Mouse (Mus musculus) megakaryocyte, embryonic 14.5 days (primary cell): ENCODE measurements around the gene Gm20388. TPM values are rescaled to one million over a fixed set of nuclear protein-coding genes. Genes with fewer than 3 reads are reported as not detected.

ENCODE experiments used
- H3K27me3 ChIP-seq: replicated peaks from 2 replicates; pipeline ENCODE3; 2012; ENCODE audit warnings: inconsistent platforms
- H3K36me3 ChIP-seq: replicated peaks from 2 replicates; pipeline ENCODE3; 2012; ENCODE audit warnings: low read length, inconsistent platforms, mixed read lengths
- H3K4me1 ChIP-seq: 2 replicates; pipeline ENCODE4 v1.6.1; 2012; ENCODE audit warnings: inconsistent platforms
- H3K4me3 ChIP-seq: replicated peaks from 2 replicates; pipeline ENCODE3; 2012; ENCODE audit warnings: moderate library complexity, mild to moderate bottlenecking, inconsistent platforms
- H3K9me3 ChIP-seq: 2 replicates; pipeline ENCODE4 v1.6.1; 2012; ENCODE audit warnings: inconsistent platforms
- FLI1 ChIP-seq: IDR thresholded peaks from 2 replicates; pipeline ENCODE4 v1.6.1; 2012; ENCODE audit warnings: low read length, inconsistent platforms, mixed read lengths
- GATA1 ChIP-seq: IDR thresholded peaks from 3 replicates; pipeline ENCODE4 v1.6.1; 2012; ENCODE audit warnings: mixed read lengths, low read length, inconsistent platforms, borderline replicate concordance
- polyA plus RNA-seq: library from polyadenylated mRNA; stranded (reverse); fragments of >175 nt; gene quantifications from 2 replicates; pipeline ENCODE4 v1.2.3, GENCODE M21; 2012; ENCODE audit warnings: low replicate concordance; ENCODE audit not compliant: insufficient read depth

Gene Gm20388
- polyA plus RNA-seq, 1 experiment: 111 TPM

GRCm38 (mm10) chr8:120436491-120437030 is 525.9 kb downstream of the Gm20388 start:
- H3K9me3 ChIP-seq: peaks cover 9% of the 10 kb centered on the region; the same call in 1 of the 2 replicates
- TF ChIP-seq GATA1 (no peak), FLI1 (no peak)
- peaks cover 4% of the 10 kb centered on the region for H3K27me3 ChIP-seq
- H3K4me3 ChIP-seq: peak overlapping the region; percentile 72
- H3K36me3 ChIP-seq: peaks cover 7% of the 10 kb centered on the region
- peaks cover 91% of the 10 kb centered on the region for H3K4me1 ChIP-seq

GRCm38 (mm10) chr8:120437207-120437606 is 526.6 kb downstream of the Gm20388 start:
- no peak for TF ChIP-seq GATA1
- no peak for TF ChIP-seq FLI1
- Histone ChIP-seq H3K4me3 (no peak overlapping the region), H3K4me1 (peaks cover 95% of the 10 kb centered on the region), H3K27me3 (peaks cover 4% of the 10 kb centered on the region), H3K9me3 (peaks cover 9% of the 10 kb centered on the region; the same call in 1 of the 2 replicates), H3K36me3 (peaks cover 7% of the 10 kb centered on the region)

- Histone ChIP-seq H3K9me3 (peaks cover 9% of the 10 kb centered on the region; the same call in 1 of the 2 replicates), H3K4me1 (peaks cover 95% of the 10 kb centered on the region), H3K4me3 (peak overlapping the region; percentile 53), H3K27me3 (peaks cover 4% of the 10 kb centered on the region), H3K36me3 (peaks cover 7% of the 10 kb centered on the region)
- TF ChIP-seq GATA1: no peak
- no peak for TF ChIP-seq FLI1
Measured at GRCm38 (mm10) chr8:120437666-120438395, 527.2 kb downstream of the Gm20388 start.

GRCm38 (mm10) chr8:120439309-120439708 is 528.7 kb downstream of the Gm20388 start:
- no peak for TF ChIP-seq GATA1
- no peak for TF ChIP-seq FLI1
- Histone ChIP-seq H3K4me3 (no peak overlapping the region), H3K4me1 (peaks cover 92% of the 10 kb centered on the region), H3K9me3 (no peaks in the 10 kb centered on the region), H3K27me3 (peaks cover 4% of the 10 kb centered on the region), H3K36me3 (no peaks in the 10 kb centered on the region)

- no peak overlapping the region for H3K4me3 ChIP-seq
- TF ChIP-seq GATA1: no peak
- TF ChIP-seq FLI1: no peak
- H3K27me3 ChIP-seq: peaks cover 4% of the 10 kb centered on the region
- no peaks in the 10 kb centered on the region for H3K36me3 ChIP-seq
- H3K4me1 ChIP-seq: peaks cover 92% of the 10 kb centered on the region
- no peaks in the 10 kb centered on the region for H3K9me3 ChIP-seq
Measured at GRCm38 (mm10) chr8:120440739-120441138, 530.1 kb downstream of the Gm20388 start.

GRCm38 (mm10) chr8:120441637-120442036 is 531.0 kb downstream of the Gm20388 start:
- H3K4me3 ChIP-seq: peak overlapping the region; percentile 16
- H3K27me3 ChIP-seq: peaks cover 4% of the 10 kb centered on the region
- no peaks in the 10 kb centered on the region for H3K36me3 ChIP-seq
- peaks cover 91% of the 10 kb centered on the region for H3K4me1 ChIP-seq
- TF ChIP-seq FLI1: no peak
- no peaks in the 10 kb centered on the region for H3K9me3 ChIP-seq

GRCm38 (mm10) chr8:120442306-120443003 is 531.8 kb downstream of the Gm20388 start:
- TF ChIP-seq FLI1 (no peak), GATA1 (no peak)
- H3K27me3 ChIP-seq: peaks cover 4% of the 10 kb centered on the region
- H3K4me1 ChIP-seq: peaks cover 86% of the 10 kb centered on the region

GRCm38 (mm10) chr8:120445249-120445648 is 534.6 kb downstream of the Gm20388 start:
- Histone ChIP-seq H3K9me3 (no peaks in the 10 kb centered on the region), H3K36me3 (no peaks in the 10 kb centered on the region), H3K27me3 (peaks cover 11% of the 10 kb centered on the region), H3K4me3 (peak overlapping the region; percentile 35), H3K4me1 (peaks cover 85% of the 10 kb centered on the region)
- TF ChIP-seq GATA1: no peak
- no peak for TF ChIP-seq FLI1

More at GRCm38 (mm10) chr8:120442306-120443003, 531.8 kb downstream of the Gm20388 start:
- no peaks in the 10 kb centered on the region for H3K9me3 ChIP-seq
- H3K36me3 ChIP-seq: no peaks in the 10 kb centered on the region
- no peak overlapping the region for H3K4me3 ChIP-seq

- H3K4me1 ChIP-seq: peaks cover 69% of the 10 kb centered on the region
- TF ChIP-seq GATA1 (no peak), FLI1 (no peak)
- 0 out of 2 replicates have a peak, but pooled peaks cover 5% of the 10 kb centered on the region for H3K9me3 ChIP-seq
- peaks cover 24% of the 10 kb centered on the region for H3K27me3 ChIP-seq
- H3K36me3 ChIP-seq: no peaks in the 10 kb centered on the region
- H3K4me3 ChIP-seq: no peak overlapping the region
Measured at GRCm38 (mm10) chr8:120448131-120448530, 537.5 kb downstream of the Gm20388 start.

GRCm38 (mm10) chr8:120449139-120449538 is 538.5 kb downstream of the Gm20388 start:
- peaks cover 27% of the 10 kb centered on the region for H3K27me3 ChIP-seq
- H3K4me3 ChIP-seq: no peak overlapping the region
- TF ChIP-seq GATA1: no peak
- TF ChIP-seq FLI1: no peak
- no peaks in the 10 kb centered on the region for H3K36me3 ChIP-seq
- 0 out of 2 replicates have a peak, but pooled peaks cover 5% of the 10 kb centered on the region for H3K9me3 ChIP-seq
- H3K4me1 ChIP-seq: peaks cover 72% of the 10 kb centered on the region
